Mouse (Mus musculus) hindbrain, embryonic 15.5 days (tissue): ENCODE results near the gene Cdc37. TPM values are rescaled to one million over a fixed set of nuclear protein-coding genes. Genes with fewer than 3 reads are reported as not detected.

Source experiments
- ATAC-seq: fragments of 200-750 bp; cut with Nextera tagmentation; 2 replicates; pipeline ENCODE4 v1.8.0; 2017; ENCODE audit warnings: low read depth, moderate number of reproducible peaks, moderate TSS enrichment; ENCODE audit not compliant: low FRiP score
- H3K27ac ChIP-seq: fragments of 300-500 bp; sonication (generic); replicated peaks from 2 replicates; pipeline ENCODE4 v1.5.1; 2015; ENCODE audit warnings: mild to moderate bottlenecking, inconsistent platforms
- H3K27me3 ChIP-seq: fragments of 300-500 bp; sonication (generic); 2 replicates; pipeline ENCODE4 v1.6.1; 2015; ENCODE audit warnings: control low read depth, inconsistent platforms
- H3K36me3 ChIP-seq: fragments of 300-500 bp; sonication (generic); 2 replicates; pipeline ENCODE4 v1.6.1; 2015; ENCODE audit warnings: control low read depth, inconsistent platforms
- H3K4me1 ChIP-seq: fragments of 300-500 bp; sonication (generic); replicated peaks from 2 replicates; pipeline ENCODE4 v1.6.1; 2015; ENCODE audit warnings: control low read depth, inconsistent platforms
- H3K4me2 ChIP-seq: fragments of 300-500 bp; sonication (generic); 2 replicates; pipeline ENCODE4 v1.6.1; 2015; ENCODE audit warnings: moderate library complexity, mild to moderate bottlenecking, inconsistent platforms
- H3K4me3 ChIP-seq: fragments of 300-500 bp; sonication (generic); 2 replicates; pipeline ENCODE4 v1.5.1; 2015; ENCODE audit warnings: mild to moderate bottlenecking, inconsistent platforms
- H3K9ac ChIP-seq: fragments of 300-500 bp; sonication (generic); 2 replicates; pipeline ENCODE4 v1.6.1; 2015; ENCODE audit warnings: inconsistent platforms
- H3K9me3 ChIP-seq: fragments of 300-500 bp; sonication (generic); 2 replicates; pipeline ENCODE4 v1.6.1; 2016; ENCODE audit warnings: control low read depth, inconsistent platforms
- WGBS: fragments of 180-500 bp; shearing (Covaris S2); methylation state at CpG from one replicate; pipeline ENCODE4 v1.1.7; 2015; 5-methylcytosine and 5-hydroxymethylcytosine counted together
- polyA plus RNA-seq: library from polyadenylated mRNA; unstranded; fragments of >200 nt; fragmentation: Nextera tagmentation; extraction: Ambion mirVana; gene quantifications from 2 replicates; pipeline ENCODE4 v1.2.1, GENCODE M21; 2015

The Cdc37 gene
- polyA plus RNA-seq, 1 experiment from 2014 or later, result 211 TPM

- ATAC-seq, result peak; percentile 98
- Histone ChIP-seq H3K27me3 (no peaks in the 10 kb centered on the region), H3K4me1 (peaks cover 6% of the 10 kb centered on the region), H3K9me3 (no peaks in the 10 kb centered on the region), H3K27ac (peak within 1 kb of the TSS; percentile 78), H3K36me3 (peaks cover 4% of the 10 kb centered on the region; the same call in 1 of the 2 replicates), H3K9ac (peak within 1 kb of the TSS; percentile 43), H3K4me2 (peak within 1 kb of the TSS; percentile 62), H3K4me3 (peak within 1 kb of the TSS; percentile 50)
- 7% methylated on average over 37 of the region's 37 CpGs for WGBS
Measured at GRCm38 (mm10) chr9:21131059-21131956, 18.5 kb downstream of the Cdc37 start, which contains the start of gene Tyk2. Gene Tyk2, minus strand, starts transcription at chr9:21131243.

GRCm38 (mm10) chr9:21126259-21126627 is 23.5 kb downstream of the Cdc37 start:
- no peak for ATAC-seq
- Histone ChIP-seq H3K4me3 (no peak overlapping the region), H3K4me1 (peaks cover 6% of the 10 kb centered on the region), H3K9ac (no peak overlapping the region), H3K27ac (no peak overlapping the region), H3K36me3 (peaks cover 34% of the 10 kb centered on the region), H3K9me3 (no peaks in the 10 kb centered on the region), H3K27me3 (no peaks in the 10 kb centered on the region), H3K4me2 (no peak overlapping the region)
- 94% methylated on average over 2 of the region's 2 CpGs for WGBS

- no peak overlapping the region for H3K27ac ChIP-seq
- peaks cover 34% of the 10 kb centered on the region for H3K36me3 ChIP-seq
- no peaks in the 10 kb centered on the region for H3K9me3 ChIP-seq
- no peaks in the 10 kb centered on the region for H3K27me3 ChIP-seq
- 91% methylated on average over 9 of the region's 9 CpGs for WGBS
- no peak for ATAC-seq
- peaks cover 6% of the 10 kb centered on the region for H3K4me1 ChIP-seq
- H3K9ac ChIP-seq, result no peak overlapping the region
- H3K4me3 ChIP-seq, result no peak overlapping the region
- H3K4me2 ChIP-seq, result no peak overlapping the region
Measured at GRCm38 (mm10) chr9:21125502-21126258, 24.1 kb downstream of the Cdc37 start.

GRCm38 (mm10) chr9:21124837-21125236 is 24.9 kb downstream of the Cdc37 start:
- no peaks in the 10 kb centered on the region for H3K9me3 ChIP-seq
- WGBS, result 86% methylated on average over 5 of the region's 5 CpGs
- no peak overlapping the region for H3K4me2 ChIP-seq
- H3K4me3 ChIP-seq, result no peak overlapping the region
- no peak overlapping the region for H3K9ac ChIP-seq
- no peaks in the 10 kb centered on the region for H3K27me3 ChIP-seq
- H3K36me3 ChIP-seq, result peaks cover 37% of the 10 kb centered on the region
- H3K27ac ChIP-seq, result no peak overlapping the region
- no peaks in the 10 kb centered on the region for H3K4me1 ChIP-seq
- no peak for ATAC-seq

GRCm38 (mm10) chr9:21121483-21121882 is 28.3 kb downstream of the Cdc37 start:
- WGBS, result 94% methylated on average over 16 of the region's 16 CpGs
- no peak for ATAC-seq
- peaks cover 36% of the 10 kb centered on the region for H3K36me3 ChIP-seq
- no peak overlapping the region for H3K27ac ChIP-seq
- H3K9ac ChIP-seq, result no peak overlapping the region
- H3K4me3 ChIP-seq, result no peak overlapping the region
- H3K4me1 ChIP-seq, result no peaks in the 10 kb centered on the region
- no peaks in the 10 kb centered on the region for H3K9me3 ChIP-seq
- no peaks in the 10 kb centered on the region for H3K27me3 ChIP-seq
- H3K4me2 ChIP-seq, result no peak overlapping the region

- ATAC-seq, result no peak
- peaks cover 9% of the 10 kb centered on the region; the same call in 1 of the 2 replicates for H3K36me3 ChIP-seq
- no peak overlapping the region for H3K4me2 ChIP-seq
- H3K9me3 ChIP-seq, result no peaks in the 10 kb centered on the region
- no peaks in the 10 kb centered on the region for H3K27me3 ChIP-seq
- no peaks in the 10 kb centered on the region for H3K4me1 ChIP-seq
- no peak overlapping the region for H3K9ac ChIP-seq
- no peak overlapping the region for H3K27ac ChIP-seq
- H3K4me3 ChIP-seq, result no peak overlapping the region
- WGBS, result 74% methylated on average over 6 of the region's 6 CpGs
Measured at GRCm38 (mm10) chr9:21117073-21117472, 32.7 kb downstream of the Cdc37 start.

- peaks cover 10% of the 10 kb centered on the region; the same call in 1 of the 2 replicates for H3K36me3 ChIP-seq
- H3K9ac ChIP-seq, result no peak overlapping the region
- 85% methylated on average over 8 of the region's 8 CpGs for WGBS
- no peaks in the 10 kb centered on the region for H3K27me3 ChIP-seq
- no peak overlapping the region for H3K4me2 ChIP-seq
- no peak for ATAC-seq
- no peak overlapping the region for H3K4me3 ChIP-seq
- H3K27ac ChIP-seq, result no peak overlapping the region
- H3K4me1 ChIP-seq, result no peaks in the 10 kb centered on the region
- no peaks in the 10 kb centered on the region for H3K9me3 ChIP-seq
Measured at GRCm38 (mm10) chr9:21115105-21115504, 34.7 kb downstream of the Cdc37 start.

GRCm38 (mm10) chr9:21114190-21114589 is 35.6 kb downstream of the Cdc37 start:
- no peaks in the 10 kb centered on the region for H3K4me1 ChIP-seq
- H3K4me3 ChIP-seq, result no peak overlapping the region
- H3K27me3 ChIP-seq, result no peaks in the 10 kb centered on the region
- H3K36me3 ChIP-seq, result peaks cover 10% of the 10 kb centered on the region; the same call in 1 of the 2 replicates
- H3K9me3 ChIP-seq, result no peaks in the 10 kb centered on the region
- ATAC-seq, result no peak
- no peak overlapping the region for H3K4me2 ChIP-seq
- no peak overlapping the region for H3K27ac ChIP-seq
- 92% methylated on average over 7 of the region's 7 CpGs for WGBS
- H3K9ac ChIP-seq, result no peak overlapping the region

GRCm38 (mm10) chr9:21113751-21114150 is 36.0 kb downstream of the Cdc37 start:
- H3K27me3 ChIP-seq, result no peaks in the 10 kb centered on the region
- H3K36me3 ChIP-seq, result peaks cover 10% of the 10 kb centered on the region; the same call in 1 of the 2 replicates
- no peak for ATAC-seq
- H3K4me3 ChIP-seq, result no peak overlapping the region
- H3K9ac ChIP-seq, result no peak overlapping the region
- no peak overlapping the region for H3K27ac ChIP-seq
- H3K4me2 ChIP-seq, result no peak overlapping the region
- no peaks in the 10 kb centered on the region for H3K4me1 ChIP-seq
- WGBS, result 88% methylated on average over 6 of the region's 6 CpGs
- no peaks in the 10 kb centered on the region for H3K9me3 ChIP-seq

- Histone ChIP-seq H3K4me3 (no peak overlapping the region), H3K9me3 (no peaks in the 10 kb centered on the region), H3K9ac (no peak overlapping the region), H3K27ac (no peak overlapping the region), H3K27me3 (no peaks in the 10 kb centered on the region), H3K4me1 (no peaks in the 10 kb centered on the region), H3K36me3 (0 out of 2 replicates have a peak, but pooled peaks cover 6% of the 10 kb centered on the region), H3K4me2 (no peak overlapping the region)
- 45% methylated on average over 23 of the region's 23 CpGs for whole genome bisulfite sequencing
- peak; percentile 31; the same call in 1 of the 2 replicates for ATAC-seq
Measured at GRCm38 (mm10) chr9:21107607-21108237, 42.1 kb downstream of the Cdc37 start.

GRCm38 (mm10) chr9:21105760-21106564 is 43.8 kb downstream of the Cdc37 start:
- no peak for ATAC-seq
- H3K36me3 ChIP-seq, result 0 out of 2 replicates have a peak, but pooled peaks cover 6% of the 10 kb centered on the region

More at GRCm38 (mm10) chr9:21105760-21106564, 43.8 kb downstream of the Cdc37 start:
- H3K9me3 ChIP-seq, result no peaks in the 10 kb centered on the region
- no peak overlapping the region for H3K4me3 ChIP-seq
- H3K9ac ChIP-seq, result no peak overlapping the region
- H3K4me1 ChIP-seq, result no peaks in the 10 kb centered on the region
- H3K4me2 ChIP-seq, result no peak overlapping the region
- WGBS, result 83% methylated on average over 5 of the region's 5 CpGs
- H3K27me3 ChIP-seq, result no peaks in the 10 kb centered on the region
- no peak overlapping the region for H3K27ac ChIP-seq
